Mouse (Mus musculus) lung, postnatal 10 days (tissue): ENCODE measurements at regions not wholly inside any gene's neighbourhood (a gene's known extent, or its start where the extent isn't known, plus 50 kb on each side); places are given as distances from the start of the nearest gene placed in this dataset.
A peak's percentile ranks its signal among the peaks of the same experiment; 100 is the strongest.

Experiments
- DNase-seq: peaks from one replicate; pipeline ENCODE4 v3.0.0; 2021

- no peak for DNase-seq
Observed at GRCm38 (mm10) chrX:99415701-99416100, 55.4 kb downstream of the Pja1 start.

- DNase-seq, result no peak
Observed at GRCm38 (mm10) chrX:99410942-99411341, 60.1 kb downstream of the Pja1 start.

GRCm38 (mm10) chrX:99409858-99410257, 61.2 kb downstream of the Pja1 start:
- no peak for DNase-seq

DNA sequence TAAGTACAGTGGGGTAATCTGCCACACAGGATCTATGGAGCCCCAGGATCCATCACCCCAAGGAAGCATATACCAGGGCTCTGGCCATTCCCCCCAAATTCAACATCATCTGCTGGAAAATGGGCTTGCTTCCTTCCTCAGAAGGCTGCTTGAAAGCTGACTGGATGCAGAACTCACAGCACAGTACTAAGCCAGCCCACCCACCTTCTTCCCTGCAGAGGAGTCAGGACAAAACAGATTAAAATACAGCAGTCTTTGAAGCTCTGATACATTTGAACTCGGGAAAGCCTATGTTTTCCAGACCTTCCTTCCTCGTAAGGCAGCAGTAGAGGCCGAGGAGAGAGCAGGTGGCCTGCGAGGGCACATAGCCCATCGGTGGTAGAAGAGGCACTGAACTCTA, 61.7 kb downstream of the Pja1 start:
- no peak for DNase-seq

DNA sequence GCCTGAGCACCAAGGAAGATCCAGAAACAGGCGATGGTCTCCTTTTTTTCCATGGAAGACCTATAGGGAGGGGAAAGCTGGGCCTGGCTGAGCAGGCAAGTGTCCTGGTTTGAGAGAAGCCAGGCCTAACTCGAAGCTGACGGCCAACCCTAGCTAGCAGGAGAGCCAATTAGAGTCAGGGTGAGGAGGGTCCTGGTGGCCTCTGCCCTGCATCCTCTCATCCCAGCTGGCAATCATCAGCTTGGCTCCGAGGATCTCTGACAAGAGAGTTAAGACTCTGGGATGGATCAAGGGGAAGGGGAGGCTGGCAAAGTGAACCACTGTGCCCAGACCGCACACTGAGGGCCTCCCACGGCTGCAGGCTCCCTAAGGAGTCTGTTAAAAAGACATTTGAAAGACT, 62.3 kb downstream of the Pja1 start:
- no peak for DNase-seq

- no peak for DNase-seq
Observed at GRCm38 (mm10) chrX:99405843-99406242, 65.2 kb downstream of the Pja1 start.

- peak; percentile 20 for DNase-seq
Observed at GRCm38 (mm10) chrX:99403521-99404149, 67.4 kb downstream of the Pja1 start.

DNA sequence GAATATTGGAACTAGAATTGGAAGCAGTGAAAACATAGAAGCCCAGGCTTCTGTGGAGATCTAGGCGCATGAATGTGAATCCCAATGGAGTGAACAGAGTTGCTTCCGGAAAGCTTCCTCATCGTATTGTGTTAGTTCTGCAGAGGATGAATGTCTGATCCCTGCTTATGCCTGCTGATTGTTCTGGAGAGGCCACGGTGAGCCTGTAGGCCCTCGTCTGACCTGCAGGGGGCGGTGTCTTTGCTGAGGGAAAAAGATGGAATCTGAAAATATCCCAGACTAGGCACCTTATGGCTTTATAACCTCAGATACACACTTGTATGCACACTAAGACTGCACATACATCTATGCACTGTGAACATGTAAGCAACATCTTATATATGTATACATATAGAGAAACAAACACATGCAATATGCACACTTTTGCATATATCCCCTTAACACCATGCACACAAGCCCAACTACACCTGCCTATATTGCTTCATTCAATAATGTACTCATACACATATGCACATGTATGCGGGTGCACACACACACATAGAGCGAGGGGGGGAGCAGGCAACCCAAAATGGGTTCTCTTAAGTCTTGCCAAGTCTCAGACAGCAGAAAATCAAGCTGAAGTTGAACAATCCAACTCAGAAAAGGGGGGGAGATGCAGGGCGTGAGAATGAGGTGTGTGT, 68.1 kb downstream of the Pja1 start:
- peak; percentile 48 for DNase-seq

DNA sequence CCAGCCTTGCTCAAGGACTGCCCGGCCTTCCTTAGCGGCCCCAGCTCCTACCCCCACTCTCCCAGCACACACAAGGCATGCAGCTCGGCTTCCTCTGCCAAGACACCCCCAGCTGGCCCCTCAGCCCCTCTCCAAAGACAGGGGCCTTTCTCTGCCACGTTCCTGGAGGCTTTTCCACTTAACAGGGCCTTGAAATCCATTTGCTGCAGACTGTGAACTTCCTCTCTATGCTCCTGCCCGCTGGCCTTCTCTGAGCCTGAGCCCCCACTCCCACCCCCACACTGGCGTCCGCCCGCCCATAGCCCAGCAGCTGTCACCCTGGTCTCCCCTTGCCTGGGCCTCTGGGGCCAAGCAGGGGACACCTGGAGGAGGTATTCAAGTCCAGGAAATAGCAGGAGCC, 73.7 kb downstream of the Pja1 start:
- DNase-seq, result no peak

GRCm38 (mm10) chrX:99396180-99396579, 74.9 kb downstream of the Pja1 start:
- peak; percentile 17 for DNase-seq

- DNase-seq, result no peak
Observed at GRCm38 (mm10) chrX:99395067-99395466, 76.0 kb downstream of the Pja1 start.

GRCm38 (mm10) chrX:99391628-99392027, 79.4 kb downstream of the Pja1 start:
- DNase-seq, result no peak

DNA sequence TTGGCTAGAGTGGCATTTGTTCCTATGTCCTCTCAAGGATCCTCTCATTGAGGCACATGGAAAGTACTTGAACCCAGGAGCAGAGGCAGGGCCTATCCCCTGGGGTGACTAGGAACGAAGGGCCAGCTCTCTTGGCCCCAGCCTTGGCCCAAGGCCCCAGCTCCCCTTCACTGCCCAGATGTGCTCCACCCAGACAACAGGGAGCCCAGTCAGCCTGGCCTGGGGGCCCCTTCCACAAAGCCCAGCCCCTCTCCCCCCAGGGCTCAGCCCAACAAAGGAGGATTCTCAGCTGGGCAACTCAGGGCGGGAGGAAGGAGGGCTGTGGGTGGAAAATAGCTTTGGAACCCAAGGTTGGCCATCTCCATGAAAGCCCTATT, 80.6 kb downstream of the Pja1 start:
- no peak for DNase-seq

- peak; percentile 22 for DNase-seq
Observed at GRCm38 (mm10) chrX:99389778-99390461, 81.2 kb downstream of the Pja1 start.

DNA sequence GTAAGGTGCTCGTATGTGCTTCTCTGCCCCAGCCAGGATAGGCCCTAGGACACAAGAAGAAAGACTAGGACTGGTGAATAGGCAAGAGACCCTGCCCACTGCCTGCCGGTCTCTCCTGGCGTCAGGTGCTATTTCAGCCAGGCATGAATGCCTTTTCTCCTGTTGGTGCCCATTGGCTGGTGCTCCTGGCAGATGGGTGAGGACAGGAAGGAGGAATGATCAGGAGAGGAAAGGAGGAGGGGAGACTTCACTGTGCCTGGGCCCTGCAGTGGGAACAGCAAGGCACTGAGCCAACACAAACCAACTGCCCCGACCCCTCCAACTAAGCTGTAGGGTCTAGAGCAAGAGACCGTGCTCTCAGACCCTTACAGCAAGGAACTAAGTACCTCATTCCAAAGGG, 100.4 kb downstream of the Pja1 start:
- no peak for DNase-seq

- peak; percentile 42 for DNase-seq
Observed at GRCm38 (mm10) chrX:99369258-99369900, 101.7 kb downstream of the Pja1 start.

- DNase-seq, result no peak
Observed at GRCm38 (mm10) chrX:99364072-99364471, 107.0 kb downstream of the Pja1 start.

DNA sequence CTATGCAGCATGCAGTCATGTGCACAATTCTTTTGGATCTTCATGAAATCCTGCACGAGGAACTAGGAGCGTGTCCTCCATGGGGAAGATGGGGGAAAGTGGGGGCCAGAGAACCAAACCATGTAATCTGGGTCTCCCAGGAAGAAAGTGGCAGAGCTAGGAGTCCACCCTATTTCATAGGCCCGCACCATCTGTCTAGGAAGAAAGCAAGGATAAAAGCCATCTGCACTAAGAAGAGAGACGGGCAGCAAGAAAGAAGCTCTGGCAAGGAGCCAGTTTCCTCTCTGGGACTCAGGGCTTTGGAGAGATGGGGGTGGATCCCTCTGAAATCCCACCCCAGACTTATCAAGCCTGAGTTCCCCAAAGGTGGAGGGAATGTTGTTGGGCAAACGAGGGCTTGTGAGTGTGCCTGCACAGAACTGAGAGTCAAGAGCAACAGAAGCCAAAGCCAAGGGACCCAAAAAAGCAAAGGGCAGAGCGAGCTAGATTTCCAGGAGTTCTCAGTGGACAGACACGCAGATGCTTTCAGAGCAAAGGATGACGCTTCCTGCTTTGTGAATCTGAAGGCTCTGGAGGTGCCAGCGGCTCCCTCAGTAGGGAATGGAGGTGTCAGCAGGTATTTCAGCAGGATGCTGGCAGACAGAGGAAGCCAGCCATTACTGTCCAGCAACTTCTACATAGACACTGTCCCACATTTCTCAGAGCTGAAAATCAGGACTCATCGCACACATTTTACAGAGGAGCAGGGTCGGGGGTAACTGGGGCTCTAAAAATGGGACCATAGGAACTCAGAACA, 110.8 kb downstream of the Pja1 start:
- peak; percentile 22 for DNase-seq

DNA sequence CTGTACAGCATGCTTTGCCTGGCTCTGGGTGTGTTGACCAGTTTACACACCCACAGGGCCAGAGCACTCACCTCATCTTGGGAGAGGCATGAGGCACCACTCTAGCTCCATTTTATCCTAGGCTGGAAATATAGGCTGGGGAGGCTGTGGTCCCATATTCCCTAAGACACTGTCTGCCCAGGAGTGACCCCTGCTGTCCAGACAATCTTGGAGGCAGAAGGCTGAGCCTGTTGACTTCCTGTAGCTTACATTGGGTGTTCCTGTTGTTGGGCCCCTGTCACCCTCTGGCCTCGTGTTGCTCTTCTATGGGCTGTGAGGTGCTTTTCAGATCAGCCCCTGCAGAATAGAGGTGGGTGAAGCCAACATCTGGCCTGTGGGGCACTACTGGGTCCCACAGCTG, 112.3 kb downstream of the Pja1 start:
- DNase-seq, result peak; percentile 75

DNA sequence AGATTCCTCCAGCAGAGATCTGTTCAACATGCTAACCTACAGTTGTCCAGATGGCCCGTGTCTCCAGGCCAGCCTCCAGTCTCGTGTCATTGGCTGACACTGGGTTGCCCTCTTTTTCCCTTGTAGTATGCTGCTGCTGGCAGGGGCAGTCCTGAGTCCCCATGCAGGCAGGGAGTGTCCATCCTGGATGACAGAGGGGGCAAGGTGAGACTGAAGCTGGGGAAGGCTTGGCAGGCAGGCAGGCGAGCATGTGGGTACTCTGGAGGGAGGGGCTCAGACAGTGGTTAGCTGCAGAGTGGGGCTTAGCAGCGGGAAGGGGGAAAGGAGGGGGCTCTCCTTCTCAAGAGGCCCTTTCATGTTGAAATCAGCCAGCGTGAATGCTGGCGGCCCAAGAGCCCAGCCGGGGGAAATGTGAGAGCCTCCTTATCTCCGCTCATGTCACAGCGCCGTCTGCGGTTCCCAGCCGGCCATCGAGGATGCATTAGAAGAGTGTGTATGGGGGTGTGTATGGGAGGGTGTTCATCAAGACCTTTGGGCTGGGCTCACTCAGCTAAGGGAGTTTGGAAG, 112.9 kb downstream of the Pja1 start:
- peak; percentile 24 for DNase-seq

DNA sequence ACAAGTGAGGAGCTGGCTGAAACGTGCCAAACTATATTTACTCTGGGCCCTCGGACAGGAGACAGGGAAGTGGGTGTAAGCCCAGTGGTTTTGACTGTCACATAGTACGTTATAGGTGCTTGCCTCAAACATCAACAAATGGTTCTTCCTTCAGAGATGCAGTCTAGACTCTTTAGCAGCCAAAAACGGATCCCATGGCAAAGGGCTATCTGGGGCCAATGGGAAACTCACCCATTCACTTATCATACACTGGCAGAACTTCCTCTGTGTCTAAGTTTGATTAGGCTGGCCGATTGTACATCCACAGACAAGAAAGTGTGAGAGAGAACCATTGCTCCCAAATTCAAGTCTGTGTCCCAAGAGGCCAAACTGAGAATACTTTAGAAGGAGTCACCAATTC, 115.9 kb downstream of the Pja1 start:
- no peak for DNase-seq

GRCm38 (mm10) chrX:99350233-99350632, 120.8 kb downstream of the Pja1 start:
- DNase-seq, result no peak

DNA sequence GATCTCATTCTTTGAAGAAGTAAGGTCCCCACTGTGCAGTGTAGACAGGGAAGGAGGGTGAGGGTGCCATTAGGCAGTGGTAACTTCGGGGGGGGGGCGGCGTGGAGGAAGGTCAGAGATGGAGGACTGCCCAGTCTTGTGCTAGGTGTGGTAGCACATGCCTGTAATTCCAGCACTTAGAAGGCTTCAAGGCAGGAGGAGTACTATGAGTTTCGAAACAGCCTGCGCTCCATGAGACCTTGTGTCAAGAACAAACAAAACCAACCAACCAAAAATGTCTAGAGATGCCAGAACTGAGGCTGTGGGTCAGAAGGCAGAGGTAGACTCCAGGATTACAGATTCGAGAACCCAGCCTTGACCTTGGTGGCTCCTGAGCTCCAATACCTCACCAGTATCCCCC, 130.8 kb downstream of the Pja1 start:
- DNase-seq, result no peak
